Mouse (Mus musculus) heart, postnatal 10 days (tissue): ENCODE data around the gene Plcb4. TPM values are rescaled to one million over a fixed set of nuclear protein-coding genes. Genes with fewer than 3 reads are reported as not detected.
"Not testable (repeated sequence)": the region's sequence is repeated elsewhere in the genome, so short reads cannot be mapped to it uniquely, and the experiment has no call there.

Experiments
- DNase-seq, 2 experiments: peaks; one replicate each; pipeline ENCODE4 v3.0.0; 2021
- intact Hi-C: fragments of 180-260 bp; cut with DNase I; formaldehyde crosslinking; loops from one replicate; pipeline ENCODE4 v1.15.1; 2025
- total RNA-seq, 2 experiments: library from RNA; stranded (reverse); gene quantifications; 2 replicates each; pipeline ENCODE4 v1.2.3; 2021

The Plcb4 gene
- total RNA-seq, 2 experiments from 2014 or later: 71.4 to 95.2 TPM

- DNase-seq: no peak
- intact Hi-C loops: no loop called here
These were observed 13.8 kb downstream of the Plcb4 start for GRCm38 (mm10) chr2:135672459-135673104.

- intact Hi-C loops: no loop called here
- DNase-seq: no peak
These were observed 14.8 kb downstream of the Plcb4 start for GRCm38 (mm10) chr2:135673649-135674048.

GRCm38 (mm10) chr2:135675284-135675683 is 16.5 kb downstream of the Plcb4 start:
- intact Hi-C loops: no loop called here
- DNase-seq: no peak

- intact Hi-C loops: no loop called here
- no peak for DNase-seq
These were observed 18.2 kb downstream of the Plcb4 start for GRCm38 (mm10) chr2:135676978-135677501.

GRCm38 (mm10) chr2:135677601-135678000 is 18.8 kb downstream of the Plcb4 start:
- intact Hi-C loops: no loop called here
- no peak for DNase-seq

- intact Hi-C loops: no loop called here
- no peak for DNase-seq
These were observed 21.2 kb downstream of the Plcb4 start for GRCm38 (mm10) chr2:135680001-135680400.

- intact Hi-C loops: no loop called here
- no peak for DNase-seq
These were observed 21.8 kb downstream of the Plcb4 start for GRCm38 (mm10) chr2:135680406-135681134.

- intact Hi-C loops: no loop called here
- DNase-seq: no peak
These were observed 25.1 kb downstream of the Plcb4 start for GRCm38 (mm10) chr2:135683684-135684440.

- intact Hi-C loops: no loop called here
- no peak for DNase-seq
These were observed 27.9 kb downstream of the Plcb4 start for GRCm38 (mm10) chr2:135686692-135687091.

GRCm38 (mm10) chr2:135687585-135687984 is 28.8 kb downstream of the Plcb4 start:
- DNase-seq: no peak
- intact Hi-C loops: no loop called here

- intact Hi-C loops: loop anchor here (2.0 kb wide), 3 partner anchors 32 to 132 kb away; no protein-coding TSS in a partner anchor
These were observed 34.0 kb downstream of the Plcb4 start for GRCm38 (mm10) chr2:135692568-135693488.

GRCm38 (mm10) chr2:135700686-135701413 is 42.0 kb downstream of the Plcb4 start:
- intact Hi-C loops: no loop called here
- no peak for DNase-seq

More at GRCm38 (mm10) chr2:135692568-135693488, 34.0 kb downstream of the Plcb4 start:
- peak; percentile 70 to 73 for DNase-seq

- intact Hi-C loops: no loop called here
- DNase-seq: no peak
These were observed 45.9 kb downstream of the Plcb4 start for GRCm38 (mm10) chr2:135704673-135705072.

GRCm38 (mm10) chr2:135707305-135707704 is 48.5 kb downstream of the Plcb4 start:
- DNase-seq: no peak
- intact Hi-C loops: no loop called here

GRCm38 (mm10) chr2:135708386-135708785 is 49.6 kb downstream of the Plcb4 start:
- intact Hi-C loops: no loop called here
- no peak for DNase-seq

- DNase-seq: no peak
- intact Hi-C loops: no loop called here
These were observed 50.0 kb downstream of the Plcb4 start for GRCm38 (mm10) chr2:135708796-135709195.

- intact Hi-C loops, DNase-seq: not testable (repeated sequence)
These were observed 50.9 kb downstream of the Plcb4 start for GRCm38 (mm10) chr2:135709736-135710135.

GRCm38 (mm10) chr2:135711049-135711924 is 52.5 kb downstream of the Plcb4 start:
- peak in 1 of 2 experiments; percentile 55 for DNase-seq

More at GRCm38 (mm10) chr2:135711049-135711924, 52.5 kb downstream of the Plcb4 start:
- intact Hi-C loops: no loop called here
